Mouse (Mus musculus) liver, embryonic 14.5 days (tissue): ENCODE results near the gene Defb23. TPM values are rescaled to one million over a fixed set of nuclear protein-coding genes. Genes with fewer than 3 reads are reported as not detected.

Source experiments
- ATAC-seq: fragments of 200-750 bp; cut with Nextera tagmentation; 2 replicates; pipeline ENCODE4 v1.8.0; 2017; ENCODE audit warnings: moderate number of reproducible peaks, mild to moderate bottlenecking, moderate library complexity; ENCODE audit not compliant: insufficient read depth
- DNase-seq, 3 experiments: peaks; one replicate each; pipeline ENCODE4 v3.0.0-alpha.2; 2012 to 2013; ENCODE audit warnings: low read depth in 3 of 3, low spot score in 3 of 3
- H3K27ac ChIP-seq: fragments of 300-500 bp; sonication (generic); 2 replicates; pipeline ENCODE4 v1.5.1; 2014; ENCODE audit warnings: moderate library complexity, mild to moderate bottlenecking, control low read depth, inconsistent platforms
- H3K27me3 ChIP-seq: fragments of 300-500 bp; sonication (generic); 2 replicates; pipeline ENCODE4 v1.6.1; 2014; ENCODE audit warnings: mild to moderate bottlenecking, low read length, moderate library complexity; ENCODE audit not compliant: control insufficient read depth, insufficient read depth
- H3K36me3 ChIP-seq: fragments of 300-500 bp; sonication (generic); replicated peaks from 2 replicates; pipeline ENCODE4 v1.6.1; 2014; ENCODE audit warnings: low read depth; ENCODE audit not compliant: control insufficient read depth, insufficient read depth
- H3K4me1 ChIP-seq, 2 experiments: fragments of 200-500 bp in 1 of 2; fragments of 300-500 bp in 1 of 2; sonication (generic) in 1 of 2; replicated peaks; 2 replicates each; pipeline ENCODE4 v1.6.1; 2012 to 2014; ENCODE audit warnings: antibody characterized with exemption in 1 of 2, inconsistent platforms in 1 of 2, low read length in 1 of 2; ENCODE audit not compliant: control insufficient read depth in 2 of 2, insufficient read depth in 2 of 2
- H3K4me2 ChIP-seq: fragments of 300-500 bp; sonication (generic); 2 replicates; pipeline ENCODE4 v1.6.1; 2014; ENCODE audit warnings: low read depth, mild to moderate bottlenecking, control low read depth, moderate library complexity
- H3K4me3 ChIP-seq, 2 experiments: fragments of 200-500 bp in 1 of 2; fragments of 300-500 bp in 1 of 2; sonication (generic) in 1 of 2; 2 replicates each; pipeline ENCODE4 v1.5.1; 2012 to 2014; ENCODE audit warnings: low read depth in 2 of 2, low read length in 2 of 2, mild to moderate bottlenecking in 2 of 2, control low read depth in 1 of 2, inconsistent platforms in 1 of 2, moderate library complexity in 1 of 2; ENCODE audit not compliant: insufficient read depth in 1 of 2
- H3K9ac ChIP-seq: fragments of 300-500 bp; sonication (generic); replicated peaks from 2 replicates; pipeline ENCODE4 v1.6.1; 2014; ENCODE audit warnings: mild to moderate bottlenecking, control low read depth, moderate library complexity
- H3K9me3 ChIP-seq: fragments of 300-500 bp; sonication (generic); 2 replicates; pipeline ENCODE4 v1.6.1; 2016; ENCODE audit warnings: low read length, mixed read lengths; ENCODE audit not compliant: control insufficient read depth
- CTCF ChIP-seq: IDR thresholded peaks from 2 replicates; pipeline ENCODE4 v1.5.1; 2016; ENCODE audit warnings: antibody characterized with exemption, low read depth, control low read depth
- EP300 ChIP-seq: IDR thresholded peaks from 2 replicates; pipeline ENCODE4 v1.6.1; 2016; ENCODE audit warnings: antibody characterized with exemption, low read depth
- WGBS: fragments of 180-500 bp; shearing (Covaris S2); extraction: QIAGEN DNeasy Blood & Tissue Kit; methylation state at CpG from one replicate; pipeline ENCODE4 v1.1.7; 2014; ENCODE audit not compliant: insufficient replicate concordance; 5-methylcytosine and 5-hydroxymethylcytosine counted together
- polyA plus RNA-seq, 2 experiments: library from polyadenylated mRNA; depleted of rRNA in 1 of 2; stranded (reverse) in 1 of 2; unstranded in 1 of 2; fragments of >200 nt; fragmentation: Nextera tagmentation in 1 of 2; extraction: Ambion mirVana in 1 of 2; gene quantifications; 2 replicates each; pipeline versions ENCODE4 v1.2.1 to v1.2.3; 2012 to 2014

Gene Defb23
- polyA plus RNA-seq, 2 experiments: not detected

- WGBS: 41% methylated on average over 2 of the region's 2 CpGs
- TF ChIP-seq EP300: no peak
- no peak for TF ChIP-seq CTCF
These were observed 12.3 kb upstream of the Defb23 start, which contains the start of gene Defb20 for GRCm38 (mm10) chr2:152476763-152477162. Defb20 (plus strand) TSS chr2:152477063.

GRCm38 (mm10) chr2:152472434-152472833 is 8.0 kb upstream of the Defb23 start:
- ATAC-seq: no peak
- WGBS: 29% methylated on average over 3 of the region's 3 CpGs
- no peak overlapping the region for H3K27ac ChIP-seq
- no peak overlapping the region for H3K4me2 ChIP-seq
- no peaks in the 10 kb centered on the region for H3K4me1 ChIP-seq
- H3K9me3 ChIP-seq: no peaks in the 10 kb centered on the region
- H3K36me3 ChIP-seq: no peaks in the 10 kb centered on the region
- no peak overlapping the region for H3K9ac ChIP-seq
- H3K27me3 ChIP-seq: no peaks in the 10 kb centered on the region
- no peak overlapping the region for H3K4me3 ChIP-seq
- no peak for TF ChIP-seq EP300
- no peak for TF ChIP-seq CTCF
- no peak for DNase-seq

More at GRCm38 (mm10) chr2:152476763-152477162, 12.3 kb upstream of the Defb23 start, which contains the start of gene Defb20:
- ATAC-seq (no peak), DNase-seq (no peak)
- Histone ChIP-seq H3K4me2 (no peak within 1 kb of the TSS), H3K9ac (no peak within 1 kb of the TSS), H3K36me3 (no peaks in the 10 kb centered on the region), H3K9me3 (no peaks in the 10 kb centered on the region), H3K27me3 (no peaks in the 10 kb centered on the region), H3K27ac (no peak within 1 kb of the TSS), H3K4me1 (no peaks in the 10 kb centered on the region), H3K4me3 (no peak within 1 kb of the TSS)

- Histone ChIP-seq H3K4me2 (no peak overlapping the region), H3K27me3 (no peaks in the 10 kb centered on the region), H3K9me3 (no peaks in the 10 kb centered on the region), H3K9ac (no peak overlapping the region), H3K36me3 (no peaks in the 10 kb centered on the region), H3K27ac (no peak overlapping the region), H3K4me1 (no peaks in the 10 kb centered on the region), H3K4me3 (no peak overlapping the region)
- ATAC-seq (no peak), DNase-seq (peak in 1 of 3 experiments; percentile 14)
- TF ChIP-seq CTCF (peak; percentile 63), EP300 (no peak)
- WGBS: 23% methylated on average over 7 of the region's 7 CpGs
These were observed 6.6 kb upstream of the Defb23 start for GRCm38 (mm10) chr2:152470973-152471372.

- Histone ChIP-seq H3K27ac (no peak overlapping the region), H3K36me3 (no peaks in the 10 kb centered on the region), H3K9me3 (no peaks in the 10 kb centered on the region), H3K9ac (no peak overlapping the region), H3K4me1 (no peaks in the 10 kb centered on the region), H3K27me3 (no peaks in the 10 kb centered on the region), H3K4me3 (no peak overlapping the region), H3K4me2 (no peak overlapping the region)
- no peak for ATAC-seq
- TF ChIP-seq CTCF (no peak), EP300 (no peak)
- WGBS: 53% methylated on average over 13 of the region's 13 CpGs
- no peak for DNase-seq
These were observed 5.2 kb downstream of the Defb23 start for GRCm38 (mm10) chr2:152459241-152459640.

GRCm38 (mm10) chr2:152452101-152452781 is 12.2 kb downstream of the Defb23 start:
- Histone ChIP-seq H3K4me3 (no peak overlapping the region), H3K27me3 (no peaks in the 10 kb centered on the region), H3K27ac (no peak overlapping the region), H3K4me2 (no peak overlapping the region), H3K9me3 (no peaks in the 10 kb centered on the region), H3K36me3 (no peaks in the 10 kb centered on the region), H3K4me1 (no peaks in the 10 kb centered on the region), H3K9ac (no peak overlapping the region)
- DNase-seq: no peak
- TF ChIP-seq CTCF (no peak), EP300 (no peak)
- no peak for ATAC-seq
- 70% methylated on average over 4 of the region's 4 CpGs for WGBS
